Mouse (Mus musculus) midbrain, embryonic 15.5 days (tissue): ENCODE measurements at regions not wholly inside any gene's neighbourhood (a gene's known extent, or its start where the extent isn't known, plus 50 kb on each side); places are given as distances from the start of the nearest gene placed in this dataset.

Experiments
- ATAC-seq: fragments of 200-750 bp; cut with Nextera tagmentation; replicated peaks from 2 replicates; pipeline ENCODE4 v1.8.0; 2017; ENCODE audit warnings: moderate TSS enrichment
- H3K27ac ChIP-seq: fragments of 300-500 bp; sonication (generic); 2 replicates; pipeline ENCODE4 v1.5.1; 2015; ENCODE audit warnings: mild to moderate bottlenecking, inconsistent platforms
- H3K27me3 ChIP-seq: fragments of 300-500 bp; sonication (generic); replicated peaks from 2 replicates; pipeline ENCODE4 v1.6.1; 2015; ENCODE audit warnings: inconsistent platforms
- H3K36me3 ChIP-seq: fragments of 300-500 bp; sonication (generic); replicated peaks from 2 replicates; pipeline ENCODE4 v1.6.1; 2015; ENCODE audit warnings: inconsistent platforms
- H3K4me1 ChIP-seq: fragments of 300-500 bp; sonication (generic); 2 replicates; pipeline ENCODE4 v1.6.1; 2015; ENCODE audit warnings: inconsistent platforms
- H3K4me2 ChIP-seq: fragments of 300-500 bp; sonication (generic); 2 replicates; pipeline ENCODE4 v1.6.1; 2015; ENCODE audit warnings: inconsistent platforms, mild to moderate bottlenecking, moderate library complexity
- H3K4me3 ChIP-seq: fragments of 300-500 bp; sonication (generic); 2 replicates; pipeline ENCODE4 v1.5.1; 2015; ENCODE audit warnings: mild to moderate bottlenecking, inconsistent platforms
- H3K9ac ChIP-seq: fragments of 300-500 bp; sonication (generic); 2 replicates; pipeline ENCODE4 v1.6.1; 2015; ENCODE audit warnings: mild to moderate bottlenecking, inconsistent platforms
- H3K9me3 ChIP-seq: fragments of 300-500 bp; sonication (generic); 2 replicates; pipeline ENCODE4 v1.6.1; 2016; ENCODE audit warnings: inconsistent platforms
- WGBS: fragments of 180-500 bp; shearing (Covaris S2); methylation state at CpG from one replicate; pipeline ENCODE4 v1.1.7; 2015; ENCODE audit warnings: mixed read lengths; 5-methylcytosine and 5-hydroxymethylcytosine counted together

DNA sequence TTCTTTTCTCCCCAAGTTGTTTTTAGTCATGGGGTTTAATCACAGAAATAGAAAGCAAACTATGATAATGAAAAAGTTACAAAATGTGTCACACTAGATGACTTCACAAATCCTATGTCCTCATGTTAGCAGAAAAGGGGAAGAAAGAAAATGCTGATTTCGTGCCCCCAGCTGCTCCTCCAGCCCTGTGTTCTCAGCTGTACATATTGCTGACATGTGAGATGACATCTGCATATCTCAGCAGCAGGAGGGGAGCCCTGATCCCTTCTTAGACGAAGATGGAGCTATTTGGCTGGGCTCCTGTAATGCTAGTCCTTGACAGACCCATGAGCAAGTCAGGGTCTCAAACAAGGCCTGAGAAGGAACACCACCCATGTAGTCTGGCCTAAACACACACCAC, 162.1 kb upstream of the Pgrmc2 start:
- no peaks in the 10 kb centered on the region for H3K27me3 ChIP-seq
- H3K27ac ChIP-seq = no peak overlapping the region
- no peak overlapping the region for H3K4me2 ChIP-seq
- no peaks in the 10 kb centered on the region for H3K4me1 ChIP-seq
- H3K4me3 ChIP-seq = no peak overlapping the region
- H3K9me3 ChIP-seq = no peaks in the 10 kb centered on the region
- 62% methylated on average over 2 of the region's 2 CpGs for WGBS
- ATAC-seq = no peak
- no peak overlapping the region for H3K9ac ChIP-seq
- no peaks in the 10 kb centered on the region for H3K36me3 ChIP-seq

GRCm38 (mm10) chr3:41241856-41242552, 159.2 kb upstream of the Pgrmc2 start:
- ATAC-seq = no peak
- no peak overlapping the region for H3K4me3 ChIP-seq
- H3K4me2 ChIP-seq = no peak overlapping the region
- H3K27ac ChIP-seq = no peak overlapping the region
- H3K9ac ChIP-seq = no peak overlapping the region
- WGBS = 90% methylated on average over 8 of the region's 8 CpGs
- no peaks in the 10 kb centered on the region for H3K36me3 ChIP-seq
- H3K4me1 ChIP-seq = 0 out of 2 replicates have a peak, but pooled peaks cover 2% of the 10 kb centered on the region
- no peaks in the 10 kb centered on the region for H3K27me3 ChIP-seq
- no peaks in the 10 kb centered on the region for H3K9me3 ChIP-seq

GRCm38 (mm10) chr3:41239801-41240200, 157.0 kb upstream of the Pgrmc2 start:
- ATAC-seq = no peak
- 68% methylated on average over 13 of the region's 13 CpGs for WGBS

DNA sequence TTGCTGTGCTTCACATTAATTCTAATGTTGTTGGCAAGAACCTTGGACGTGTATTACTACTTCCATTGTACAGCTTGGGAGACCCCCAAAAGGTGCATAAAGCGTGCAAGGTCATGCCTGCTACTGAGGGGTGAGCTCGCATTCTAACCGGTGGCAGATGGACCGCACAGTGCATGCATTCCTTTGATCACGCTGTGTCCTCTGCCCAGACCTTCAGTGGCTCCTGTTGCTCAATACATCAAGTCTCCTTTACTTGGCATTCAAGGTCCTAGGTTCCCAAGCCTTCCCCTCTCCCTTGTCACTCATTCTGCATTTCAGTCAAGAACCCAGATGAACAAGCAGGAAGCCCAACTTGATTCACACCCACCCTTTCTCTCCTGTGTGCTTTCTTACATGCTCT, 156.4 kb upstream of the Pgrmc2 start:
- H3K27me3 ChIP-seq = no peaks in the 10 kb centered on the region
- H3K36me3 ChIP-seq = no peaks in the 10 kb centered on the region
- no peak overlapping the region for H3K4me2 ChIP-seq
- H3K27ac ChIP-seq = no peak overlapping the region
- no peak overlapping the region for H3K4me3 ChIP-seq
- no peak for ATAC-seq
- WGBS = 82% methylated on average over 6 of the region's 6 CpGs
- H3K9ac ChIP-seq = no peak overlapping the region
- no peaks in the 10 kb centered on the region for H3K9me3 ChIP-seq
- H3K4me1 ChIP-seq = 0 out of 2 replicates have a peak, but pooled peaks cover 2% of the 10 kb centered on the region

More at GRCm38 (mm10) chr3:41239801-41240200, 157.0 kb upstream of the Pgrmc2 start:
- H3K4me2 ChIP-seq = no peak overlapping the region
- no peaks in the 10 kb centered on the region for H3K36me3 ChIP-seq
- no peaks in the 10 kb centered on the region for H3K27me3 ChIP-seq
- H3K9ac ChIP-seq = no peak overlapping the region
- H3K9me3 ChIP-seq = no peaks in the 10 kb centered on the region
- H3K4me3 ChIP-seq = no peak overlapping the region
- H3K27ac ChIP-seq = no peak overlapping the region
- 0 out of 2 replicates have a peak, but pooled peaks cover 2% of the 10 kb centered on the region for H3K4me1 ChIP-seq

DNA sequence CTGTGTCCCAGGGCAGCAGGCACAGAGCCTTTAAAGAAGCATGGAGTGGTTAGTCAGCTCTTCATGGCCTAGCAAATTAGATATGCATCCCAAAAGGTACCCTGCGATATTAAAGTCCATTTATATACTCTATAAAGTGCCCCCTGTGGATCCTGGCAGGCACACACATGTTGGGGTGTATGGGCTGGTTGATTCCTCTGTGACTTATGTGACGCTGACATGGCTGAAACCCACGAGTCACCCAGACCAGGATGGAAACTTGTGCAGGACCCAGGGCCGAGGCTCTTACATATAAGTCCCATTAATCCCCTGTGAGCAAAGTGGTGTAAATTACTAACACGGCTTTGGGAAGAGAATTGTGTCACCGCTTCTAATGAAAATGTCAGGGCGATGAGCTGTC, 155.2 kb upstream of the Pgrmc2 start:
- ATAC-seq = 0 out of 2 replicates have a peak, but pooled peaks have one; percentile 33
- H3K4me1 ChIP-seq = 0 out of 2 replicates have a peak, but pooled peaks cover 2% of the 10 kb centered on the region
- WGBS = 74% methylated on average over 7 of the region's 7 CpGs
- H3K4me2 ChIP-seq = no peak overlapping the region
- no peaks in the 10 kb centered on the region for H3K27me3 ChIP-seq
- H3K9ac ChIP-seq = no peak overlapping the region
- no peaks in the 10 kb centered on the region for H3K36me3 ChIP-seq
- no peak overlapping the region for H3K4me3 ChIP-seq
- H3K9me3 ChIP-seq = no peaks in the 10 kb centered on the region
- H3K27ac ChIP-seq = no peak overlapping the region

DNA sequence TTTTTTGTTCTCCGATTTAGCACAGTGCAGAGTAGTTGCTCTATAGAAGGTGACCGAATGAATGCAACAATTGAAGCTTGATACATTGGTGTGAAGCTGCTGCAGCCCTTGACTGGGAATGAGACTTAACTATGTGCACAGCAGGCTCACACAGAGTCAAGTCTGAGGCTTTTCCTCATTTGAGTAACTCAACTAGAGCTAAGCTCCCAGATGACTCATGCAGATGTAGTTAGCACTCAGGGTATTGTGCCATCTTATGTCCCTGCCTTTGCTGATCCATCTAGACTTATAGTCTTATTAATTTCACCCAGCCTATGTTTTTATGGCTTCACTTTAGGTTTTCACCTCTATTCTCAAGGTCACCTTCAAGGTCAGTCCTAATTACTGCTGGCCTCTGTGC, 152.8 kb upstream of the Pgrmc2 start:
- Histone ChIP-seq H3K4me1 (0 out of 2 replicates have a peak, but pooled peaks cover 2% of the 10 kb centered on the region), H3K27ac (no peak overlapping the region), H3K9me3 (no peaks in the 10 kb centered on the region), H3K27me3 (no peaks in the 10 kb centered on the region), H3K9ac (no peak overlapping the region), H3K4me3 (no peak overlapping the region), H3K36me3 (no peaks in the 10 kb centered on the region), H3K4me2 (no peak overlapping the region)
- 94% methylated on average over 2 of the region's 2 CpGs for WGBS
- ATAC-seq = no peak

DNA sequence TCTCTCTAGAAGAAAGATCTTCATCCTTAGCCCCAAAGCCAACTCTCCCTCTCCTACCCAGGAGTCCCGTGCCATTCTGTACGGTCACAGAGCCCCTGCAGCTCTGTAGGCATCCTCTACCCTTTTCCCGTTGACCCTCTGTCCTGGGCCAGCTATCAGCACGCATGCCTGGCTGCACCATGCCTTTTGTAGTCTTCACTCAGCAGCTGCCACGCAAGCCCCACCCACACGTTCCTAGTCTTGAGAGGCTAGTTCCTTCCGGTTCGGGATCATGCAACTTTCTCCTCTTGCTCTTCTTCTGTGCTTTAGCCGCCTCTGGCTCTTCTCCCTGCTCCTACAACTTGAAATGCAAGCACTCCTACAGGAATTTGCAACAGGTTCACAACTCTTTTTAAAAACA, 152.1 kb upstream of the Pgrmc2 start:
- Histone ChIP-seq H3K27ac (no peak overlapping the region), H3K4me3 (no peak overlapping the region), H3K9ac (no peak overlapping the region), H3K36me3 (no peaks in the 10 kb centered on the region), H3K9me3 (no peaks in the 10 kb centered on the region), H3K27me3 (no peaks in the 10 kb centered on the region), H3K4me1 (0 out of 2 replicates have a peak, but pooled peaks cover 2% of the 10 kb centered on the region), H3K4me2 (no peak overlapping the region)
- ATAC-seq = no peak
- WGBS = 65% methylated on average over 9 of the region's 9 CpGs

- H3K9me3 ChIP-seq = no peaks in the 10 kb centered on the region
- peaks cover 4% of the 10 kb centered on the region; the same call in 1 of the 2 replicates for H3K4me1 ChIP-seq
- no peak overlapping the region for H3K4me3 ChIP-seq
- H3K36me3 ChIP-seq = no peaks in the 10 kb centered on the region
- 76% methylated on average over 7 of the region's 7 CpGs for WGBS
- H3K9ac ChIP-seq = no peak overlapping the region
- no peak overlapping the region for H3K4me2 ChIP-seq
- no peak overlapping the region for H3K27ac ChIP-seq
- ATAC-seq = no peak
- no peaks in the 10 kb centered on the region for H3K27me3 ChIP-seq
These were observed 151.3 kb upstream of the Pgrmc2 start for GRCm38 (mm10) chr3:41234191-41234590.

- H3K9ac ChIP-seq = no peak overlapping the region
- no peak overlapping the region for H3K4me3 ChIP-seq
- 79% methylated on average over 8 of the region's 8 CpGs for WGBS
- H3K27ac ChIP-seq = no peak overlapping the region
- H3K9me3 ChIP-seq = no peaks in the 10 kb centered on the region
- no peak overlapping the region for H3K4me2 ChIP-seq
- no peaks in the 10 kb centered on the region for H3K36me3 ChIP-seq
- peaks cover 11% of the 10 kb centered on the region for H3K4me1 ChIP-seq
- no peaks in the 10 kb centered on the region for H3K27me3 ChIP-seq
- no peak for ATAC-seq
These were observed 150.6 kb upstream of the Pgrmc2 start for GRCm38 (mm10) chr3:41233439-41233838.

DNA sequence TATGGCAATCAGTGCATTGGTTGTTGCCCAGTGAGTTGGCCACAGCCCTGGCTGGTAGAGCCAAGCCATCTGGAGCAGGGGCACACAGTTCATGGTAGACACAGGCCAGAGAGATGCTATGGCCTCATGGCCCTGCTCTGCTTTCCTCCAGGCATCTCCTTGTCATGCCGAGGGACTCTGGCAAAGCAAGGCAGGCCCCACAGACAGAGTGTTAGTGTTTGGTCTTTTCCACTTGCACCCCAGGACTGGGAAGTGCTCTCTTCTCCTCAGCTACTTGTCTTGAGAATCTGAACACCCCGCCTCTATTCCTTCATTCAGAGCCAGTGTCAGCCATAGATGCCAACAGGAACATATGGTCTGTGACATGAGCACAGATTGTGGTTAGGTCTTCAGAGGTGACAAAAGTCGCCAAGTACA, 148.1 kb upstream of the Pgrmc2 start:
- no peak overlapping the region for H3K4me3 ChIP-seq
- no peak for ATAC-seq
- H3K9ac ChIP-seq = no peak overlapping the region
- no peak overlapping the region for H3K27ac ChIP-seq
- WGBS = 89% methylated on average over 3 of the region's 3 CpGs
- H3K9me3 ChIP-seq = no peaks in the 10 kb centered on the region
- H3K27me3 ChIP-seq = no peaks in the 10 kb centered on the region
- peaks cover 22% of the 10 kb centered on the region for H3K4me1 ChIP-seq
- H3K4me2 ChIP-seq = no peak overlapping the region
- no peaks in the 10 kb centered on the region for H3K36me3 ChIP-seq

- H3K4me2 ChIP-seq = no peak overlapping the region
- no peaks in the 10 kb centered on the region for H3K27me3 ChIP-seq
- no peak for ATAC-seq
- WGBS = 98% methylated on average over 2 of the region's 2 CpGs
- no peak overlapping the region for H3K27ac ChIP-seq
- H3K9me3 ChIP-seq = no peaks in the 10 kb centered on the region
- no peaks in the 10 kb centered on the region for H3K36me3 ChIP-seq
- H3K4me1 ChIP-seq = peaks cover 22% of the 10 kb centered on the region
- no peak overlapping the region for H3K4me3 ChIP-seq
- H3K9ac ChIP-seq = no peak overlapping the region
These were observed 146.6 kb upstream of the Pgrmc2 start for GRCm38 (mm10) chr3:41229493-41229892.

GRCm38 (mm10) chr3:41228536-41228935, 145.7 kb upstream of the Pgrmc2 start:
- H3K4me2 ChIP-seq = peak overlapping the region; percentile 18; the same call in 1 of the 2 replicates
- H3K9me3 ChIP-seq = no peaks in the 10 kb centered on the region
- peak; percentile 97 for ATAC-seq
- no peaks in the 10 kb centered on the region for H3K36me3 ChIP-seq
- H3K9ac ChIP-seq = no peak overlapping the region; the same call in 1 of the 2 replicates
- H3K4me1 ChIP-seq = peaks cover 22% of the 10 kb centered on the region
- WGBS = 23% methylated on average over 7 of the region's 7 CpGs
- H3K4me3 ChIP-seq = no peak overlapping the region
- peak overlapping the region; percentile 16; the same call in 1 of the 2 replicates for H3K27ac ChIP-seq
- no peaks in the 10 kb centered on the region for H3K27me3 ChIP-seq

DNA sequence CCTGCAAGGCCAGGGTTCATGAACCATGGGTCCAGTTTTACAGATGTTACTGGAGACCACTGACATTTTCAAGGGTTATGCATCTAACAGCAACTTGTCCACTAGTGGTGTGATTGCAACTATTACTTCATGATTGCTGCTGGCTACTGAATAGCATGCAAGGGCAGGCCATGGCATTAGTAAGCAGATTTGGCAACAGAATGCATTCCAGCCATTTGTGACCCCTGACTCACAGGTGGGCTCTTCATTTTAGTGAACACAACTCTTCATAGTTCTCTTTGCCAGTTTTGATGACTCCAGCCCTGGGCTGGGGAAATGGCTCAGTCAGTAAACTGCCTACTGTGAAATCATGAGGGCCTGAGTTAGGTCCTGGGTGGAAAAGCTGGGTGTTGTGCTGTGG, 137.9 kb upstream of the Pgrmc2 start:
- H3K4me1 ChIP-seq = no peaks in the 10 kb centered on the region
- no peak overlapping the region for H3K9ac ChIP-seq
- H3K27ac ChIP-seq = no peak overlapping the region
- H3K36me3 ChIP-seq = no peaks in the 10 kb centered on the region
- no peak for ATAC-seq
- H3K4me3 ChIP-seq = no peak overlapping the region
- no peaks in the 10 kb centered on the region for H3K27me3 ChIP-seq
- H3K9me3 ChIP-seq = no peaks in the 10 kb centered on the region
- no peak overlapping the region for H3K4me2 ChIP-seq
